Mouse (Mus musculus) G1E (cell line): ENCODE data around the gene Olfr982. TPM values are rescaled to one million over a fixed set of nuclear protein-coding genes. Genes with fewer than 3 reads are reported as not detected.

Experiments
- ATAC-seq: 2 replicates; pipeline ENCODE4 v1.8.0; 2016; ENCODE audit warnings: mild to moderate bottlenecking; ENCODE audit not compliant: insufficient number of reproducible peaks, poor library complexity, low FRiP score, severe bottlenecking; ENCODE audit errors: extremely low read depth
- DNase-seq: peaks from one replicate; pipeline ENCODE4 v3.0.0; 2012; ENCODE audit warnings: low spot score
- H3K27me3 ChIP-seq: 2 replicates; pipeline ENCODE4 v1.6.1; 2012; ENCODE audit warnings: mild to moderate bottlenecking, low read length, inconsistent platforms; ENCODE audit not compliant: insufficient read depth
- H3K36me3 ChIP-seq: replicated peaks from 2 replicates; pipeline ENCODE3; 2012; ENCODE audit warnings: mild to moderate bottlenecking, inconsistent platforms
- H3K4me1 ChIP-seq: 2 replicates; pipeline ENCODE4 v1.6.1; 2012; ENCODE audit warnings: low read depth, low read length, inconsistent platforms, mixed read lengths; ENCODE audit not compliant: insufficient read depth
- H3K4me3 ChIP-seq: 2 replicates; pipeline ENCODE4 v1.5.1; 2012; ENCODE audit warnings: low read depth, mild to moderate bottlenecking, inconsistent platforms, low read length, moderate library complexity, mixed read lengths
- H3K9me3 ChIP-seq: replicated peaks from 2 replicates; pipeline ENCODE4 v1.6.1; 2012; ENCODE audit warnings: inconsistent platforms
- CTCF ChIP-seq: IDR thresholded peaks from 2 replicates; pipeline ENCODE4 v1.5.1; 2012; ENCODE audit warnings: low read depth, low read length, inconsistent platforms, mixed read lengths
- GATA1 ChIP-seq: IDR thresholded peaks from 2 replicates; pipeline ENCODE4 v1.6.1; 2012; ENCODE audit warnings: borderline replicate concordance, low read length, inconsistent platforms, mixed read lengths
- GATA2 ChIP-seq: IDR thresholded peaks from 2 replicates; pipeline ENCODE4 v1.6.1; 2012; ENCODE audit warnings: low read depth, low read length, inconsistent platforms, borderline replicate concordance
- POLR2AphosphoS5 ChIP-seq: IDR thresholded peaks from 2 replicates; pipeline ENCODE4 v1.6.1; 2012; ENCODE audit warnings: low read depth, low read length, inconsistent platforms; ENCODE audit not compliant: insufficient replicate concordance
- TAL1 ChIP-seq: conservative IDR thresholded peaks from 2 replicates; pipeline ENCODE4 v1.6.1; 2012; ENCODE audit warnings: low read depth, low read length, inconsistent platforms, mixed read lengths
- polyA plus RNA-seq: library from polyadenylated mRNA; stranded (reverse); fragments of >175 nt; gene quantifications from 2 replicates; pipeline ENCODE4 v1.2.3, GENCODE M21; 2012
- total RNA-seq, 2 experiments: library from RNA; stranded (forward) in 1 of 2; stranded (reverse) in 1 of 2; fragments of 200-1000 nt in 1 of 2; fragments of >200 nt in 1 of 2; fragmentation: Nextera tagmentation in 1 of 2; gene quantifications; 2 replicates each; pipeline ENCODE4 v1.2.3; 2014 to 2017

The Olfr982 gene
- not detected in 2 replicates for total RNA-seq (2014; fragmentation: Nextera tagmentation)
- total RNA-seq (2017) = under 0.01 and 0.11 TPM in 2 replicates
- polyA plus RNA-seq = not detected in 2 replicates

DNA sequence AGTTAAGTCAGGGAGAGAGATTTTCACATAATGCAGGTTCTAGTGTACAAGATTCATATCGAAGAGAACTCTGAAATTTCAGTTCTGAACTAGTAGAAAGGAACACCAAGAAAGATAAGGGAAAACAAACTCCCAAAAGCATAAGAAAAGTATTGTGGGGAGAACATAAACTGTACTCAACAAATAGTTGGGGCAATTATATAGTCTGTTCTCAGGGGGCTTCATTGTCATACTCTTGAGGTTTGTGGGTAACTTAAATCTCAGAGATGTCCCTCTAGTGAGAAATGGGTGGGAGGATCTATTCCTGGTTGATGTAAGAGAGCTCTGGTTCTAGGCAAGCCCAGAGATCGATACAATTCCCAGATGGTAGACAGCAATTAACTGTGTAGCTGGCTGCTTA lies at the start of gene Olfr982:
Olfr982 (plus strand) TSS at position 301 of the 400 bp plus-strand sequence.
- DNase-seq (no peak), ATAC-seq (no peak)
- Histone ChIP-seq H3K4me3 (no peak within 1 kb of the TSS), H3K4me1 (no peaks in the 10 kb centered on the region), H3K27me3 (no peaks in the 10 kb centered on the region), H3K9me3 (peaks cover 9% of the 10 kb centered on the region), H3K36me3 (no peaks in the 10 kb centered on the region)
- no peak for TF ChIP-seq GATA2
- no peak for TF ChIP-seq CTCF
- no peak for TF ChIP-seq POLR2AphosphoS5
- TF ChIP-seq TAL1 = no peak
- no peak for TF ChIP-seq GATA1

DNA sequence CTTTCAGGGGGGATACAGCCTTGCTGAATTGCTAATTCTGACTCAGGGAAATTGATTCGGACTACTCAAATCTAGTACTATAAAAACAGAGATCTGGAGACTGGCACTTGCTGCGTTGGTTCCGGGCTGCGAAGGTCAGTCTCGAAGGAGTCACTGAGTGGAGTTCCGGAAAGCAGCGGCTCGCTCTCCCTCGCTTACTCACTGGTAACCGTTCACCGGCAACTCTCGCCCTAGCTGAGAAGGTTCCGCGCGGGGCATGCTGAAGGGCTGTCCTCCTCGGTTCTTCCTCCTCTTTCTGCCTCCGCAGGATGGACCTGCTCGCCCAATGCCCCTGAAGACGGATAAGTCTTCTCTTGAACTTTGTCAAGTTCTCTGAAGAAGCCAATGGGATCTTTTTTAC lies 23.5 kb upstream of the Olfr982 start:
- H3K4me3 ChIP-seq = no peak overlapping the region
- H3K27me3 ChIP-seq = no peaks in the 10 kb centered on the region
- no peaks in the 10 kb centered on the region for H3K4me1 ChIP-seq
- DNase-seq = no peak
- no peak for ATAC-seq
- H3K36me3 ChIP-seq = no peaks in the 10 kb centered on the region
- no peak for TF ChIP-seq GATA2
- TF ChIP-seq CTCF = no peak
- TF ChIP-seq GATA1 = no peak
- no peak for TF ChIP-seq POLR2AphosphoS5
- no peaks in the 10 kb centered on the region for H3K9me3 ChIP-seq

DNA sequence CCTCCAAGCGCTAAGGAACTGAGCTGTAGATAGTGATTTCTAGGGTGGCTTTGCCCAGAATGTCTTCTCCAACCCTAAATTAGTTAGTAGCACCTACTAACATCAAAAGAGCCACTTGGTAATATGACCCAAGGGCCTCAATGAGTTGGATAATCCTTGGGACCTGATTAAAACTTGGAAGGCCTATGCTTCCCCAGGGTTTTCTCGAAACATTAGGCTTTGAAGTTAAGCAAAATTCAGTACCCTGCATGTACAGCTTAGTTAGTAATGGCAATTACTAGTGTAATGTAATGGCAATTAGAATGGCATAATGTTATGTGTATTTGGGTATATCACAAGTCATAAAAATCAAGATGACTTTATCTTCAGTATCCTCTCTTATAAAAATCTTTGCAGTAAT lies 19.9 kb downstream of the Olfr982 start, which contains the start of gene Olfr983:
Olfr983 (minus strand) TSS at position 101 of the 400 bp plus-strand sequence.
- TF ChIP-seq GATA1 = no peak
- TF ChIP-seq POLR2AphosphoS5 = no peak
- Histone ChIP-seq H3K36me3 (no peaks in the 10 kb centered on the region), H3K4me3 (no peak within 1 kb of the TSS), H3K4me1 (no peaks in the 10 kb centered on the region), H3K9me3 (no peaks in the 10 kb centered on the region), H3K27me3 (no peaks in the 10 kb centered on the region)
- DNase-seq (no peak), ATAC-seq (no peak)

DNA sequence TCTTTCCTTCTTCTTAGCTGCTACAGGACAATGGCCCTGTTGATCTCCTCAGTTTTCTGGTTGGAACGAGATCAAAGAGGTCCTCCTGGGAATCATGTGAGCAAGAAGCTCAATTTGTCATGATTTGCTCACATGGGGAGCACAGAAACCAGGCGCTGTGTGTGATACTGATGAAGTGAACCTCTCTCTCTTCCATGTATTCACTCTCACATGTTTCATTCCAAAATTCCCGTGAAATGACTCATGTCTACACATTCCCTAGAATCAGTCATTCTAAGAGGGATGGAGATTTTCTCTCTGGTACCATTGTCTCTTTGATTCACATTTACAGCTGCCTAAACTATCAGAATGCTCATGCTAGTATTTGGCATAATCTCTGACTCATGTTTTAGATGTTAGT lies 21.1 kb downstream of the Olfr982 start:
- Histone ChIP-seq H3K9me3 (no peaks in the 10 kb centered on the region), H3K27me3 (no peaks in the 10 kb centered on the region), H3K4me1 (no peaks in the 10 kb centered on the region), H3K4me3 (no peak overlapping the region), H3K36me3 (no peaks in the 10 kb centered on the region)
- no peak for DNase-seq
- TF ChIP-seq POLR2AphosphoS5 (no peak), GATA2 (no peak), TAL1 (no peak), CTCF (no peak), GATA1 (no peak)
- ATAC-seq = no peak

DNA sequence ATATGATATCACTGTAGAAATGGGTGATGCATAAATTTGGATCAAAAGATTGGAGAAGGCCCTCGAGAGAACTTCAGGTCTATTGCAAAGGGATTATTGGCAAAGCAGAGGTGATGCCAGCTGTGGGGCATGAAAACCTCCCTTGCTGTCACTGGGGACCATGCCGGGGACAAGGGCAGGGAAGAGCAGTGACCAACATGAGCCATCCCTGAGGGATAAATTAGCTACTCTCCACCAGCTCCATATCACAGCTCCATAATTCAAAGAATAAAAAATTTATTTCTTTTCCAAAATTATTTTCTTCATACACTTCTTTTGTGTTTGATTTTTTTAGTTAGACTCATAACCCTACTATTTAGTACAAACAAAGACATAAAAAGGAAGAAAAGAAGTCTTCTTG lies 40.5 kb downstream of the Olfr982 start, which contains the start of gene Olfr984:
Olfr984 (minus strand) TSS at position 101 of the 400 bp plus-strand sequence.
- DNase-seq = no peak
- Histone ChIP-seq H3K27me3 (peaks cover 2% of the 10 kb centered on the region; the same call in 1 of the 2 replicates), H3K9me3 (peaks cover 3% of the 10 kb centered on the region; the same call in 1 of the 2 replicates), H3K4me3 (no peak within 1 kb of the TSS), H3K4me1 (no peaks in the 10 kb centered on the region), H3K36me3 (no peaks in the 10 kb centered on the region)
- no peak for TF ChIP-seq GATA1
- ATAC-seq = no peak

DNA sequence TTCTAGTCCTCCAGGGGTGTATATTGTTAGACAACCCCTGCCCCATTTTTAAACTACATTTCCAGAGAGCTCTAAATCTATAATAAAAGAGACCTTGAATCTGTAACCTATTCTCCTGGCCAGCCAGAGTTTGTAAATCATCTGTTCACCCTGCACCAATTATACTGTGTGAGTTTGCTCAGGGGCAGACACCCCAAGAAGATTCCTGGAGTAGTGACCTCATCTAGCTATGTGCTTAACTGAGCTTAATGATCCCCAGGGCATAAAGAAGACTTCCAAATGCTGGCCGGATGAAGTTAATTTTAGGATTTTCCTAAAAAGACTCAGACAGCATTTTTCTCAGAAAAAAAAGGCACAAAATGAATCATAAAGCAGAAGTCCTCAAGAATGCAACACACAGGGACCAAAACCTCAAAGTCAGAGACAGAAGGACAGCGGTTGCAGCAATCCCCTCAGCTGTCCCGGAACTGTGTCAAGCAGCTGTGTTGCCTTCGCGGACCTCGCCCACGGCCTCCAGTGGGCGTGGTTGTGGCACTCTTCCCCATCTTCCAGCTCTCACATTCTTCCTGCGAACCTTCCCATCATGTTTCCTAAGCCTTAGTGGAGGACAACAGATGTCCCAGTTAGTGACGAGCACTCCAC lies 43.1 kb downstream of the Olfr982 start:
- Histone ChIP-seq H3K4me1 (no peaks in the 10 kb centered on the region), H3K36me3 (no peaks in the 10 kb centered on the region), H3K27me3 (peaks cover 2% of the 10 kb centered on the region; the same call in 1 of the 2 replicates), H3K9me3 (peaks cover 3% of the 10 kb centered on the region; the same call in 1 of the 2 replicates), H3K4me3 (no peak overlapping the region)
- DNase-seq (no peak), ATAC-seq (no peak)
- no peak for TF ChIP-seq CTCF
- no peak for TF ChIP-seq GATA1
- TF ChIP-seq GATA2 = no peak
- no peak for TF ChIP-seq POLR2AphosphoS5
- no peak for TF ChIP-seq TAL1

DNA sequence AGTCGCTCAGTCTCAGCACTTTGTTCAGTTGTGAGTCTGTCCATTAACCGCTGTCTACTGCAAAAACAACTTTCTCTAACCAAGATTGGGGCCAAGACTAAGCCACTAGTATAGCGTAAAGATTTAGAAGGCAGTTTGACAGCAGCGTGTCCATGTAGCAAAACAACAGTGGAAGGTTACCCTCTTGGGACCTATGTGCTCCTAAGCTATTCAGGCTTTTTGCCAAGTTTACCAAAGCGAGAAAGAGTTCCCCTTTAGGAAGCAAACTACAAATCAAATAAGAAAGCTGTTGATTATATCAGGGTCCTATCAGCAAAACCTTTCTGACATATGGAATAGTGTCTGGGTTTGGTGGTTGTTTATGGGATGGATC lies 43.6 kb downstream of the Olfr982 start:
- H3K36me3 ChIP-seq = no peaks in the 10 kb centered on the region
- no peaks in the 10 kb centered on the region for H3K4me1 ChIP-seq
- H3K9me3 ChIP-seq = peaks cover 3% of the 10 kb centered on the region; the same call in 1 of the 2 replicates
- DNase-seq = no peak
- no peak for TF ChIP-seq GATA1
- peaks cover 2% of the 10 kb centered on the region; the same call in 1 of the 2 replicates for H3K27me3 ChIP-seq
- no peak for ATAC-seq
- no peak overlapping the region for H3K4me3 ChIP-seq

Other genes starting within 250 kb of the Olfr982 start
- gene Olfr971, start 237.0 kb upstream of the Olfr982 start, total RNA-seq (2014; fragmentation: Nextera tagmentation) = not detected in 2 replicates
- gene Olfr971, start 237.0 kb upstream of the Olfr982 start, total RNA-seq (2017) = not detected in 2 replicates
- gene Olfr971, start 237.0 kb upstream of the Olfr982 start, polyA plus RNA-seq = not detected in 2 replicates
- gene Olfr972, start 207.4 kb upstream of the Olfr982 start, total RNA-seq (2014; fragmentation: Nextera tagmentation) = not detected in 2 replicates
- gene Olfr972, start 207.4 kb upstream of the Olfr982 start, total RNA-seq (2017) = 0.44 TPM in 1 of 2 replicates, not detected in the other
- gene Olfr972, start 207.4 kb upstream of the Olfr982 start, polyA plus RNA-seq = not detected in 2 replicates
- gene Olfr229, start 166.5 kb upstream of the Olfr982 start, total RNA-seq (2014; fragmentation: Nextera tagmentation) = not detected in 2 replicates
- 0.16 TPM in 1 of 2 replicates, not detected in the other for gene Olfr229, start 166.5 kb upstream of the Olfr982 start, total RNA-seq (2017)
- not detected in 2 replicates for gene Olfr229, start 166.5 kb upstream of the Olfr982 start, polyA plus RNA-seq
- gene Olfr974, start 136.3 kb upstream of the Olfr982 start, total RNA-seq (2014; fragmentation: Nextera tagmentation) = not detected in 2 replicates
- gene Olfr974, start 136.3 kb upstream of the Olfr982 start, total RNA-seq (2017) = not detected in 2 replicates
- not detected in 2 replicates for gene Olfr974, start 136.3 kb upstream of the Olfr982 start, polyA plus RNA-seq
- 0.38 TPM in 1 of 2 replicates, not detected in the other for gene Olfr975, start 121.8 kb upstream of the Olfr982 start, total RNA-seq (2014; fragmentation: Nextera tagmentation)
- 0.22 and 0.29 TPM in 2 replicates for gene Olfr975, start 121.8 kb upstream of the Olfr982 start, total RNA-seq (2017)
- gene Olfr975, start 121.8 kb upstream of the Olfr982 start, polyA plus RNA-seq = not detected in 2 replicates
- not detected in 2 replicates for gene Olfr976, start 112.7 kb upstream of the Olfr982 start, total RNA-seq (2014; fragmentation: Nextera tagmentation)
- not detected in 2 replicates for gene Olfr976, start 112.7 kb upstream of the Olfr982 start, total RNA-seq (2017)
- gene Olfr976, start 112.7 kb upstream of the Olfr982 start, polyA plus RNA-seq = not detected in 2 replicates
- not detected in 2 replicates for gene Olfr978, start 81.7 kb upstream of the Olfr982 start, total RNA-seq (2014; fragmentation: Nextera tagmentation)
- 0.05 and 0.23 TPM in 2 replicates for gene Olfr978, start 81.7 kb upstream of the Olfr982 start, total RNA-seq (2017)
- not detected in 2 replicates for gene Olfr978, start 81.7 kb upstream of the Olfr982 start, polyA plus RNA-seq
- gene Olfr979, start 70.4 kb upstream of the Olfr982 start, total RNA-seq (2014; fragmentation: Nextera tagmentation) = not detected in 2 replicates
- gene Olfr979, start 70.4 kb upstream of the Olfr982 start, total RNA-seq (2017) = 0.16 TPM in 1 of 2 replicates, not detected in the other
- gene Olfr979, start 70.4 kb upstream of the Olfr982 start, polyA plus RNA-seq = not detected in 2 replicates
- not detected in 2 replicates for gene Olfr980, start 64.2 kb upstream of the Olfr982 start, total RNA-seq (2014; fragmentation: Nextera tagmentation)
- 0.06 and 0.22 TPM in 2 replicates for gene Olfr980, start 64.2 kb upstream of the Olfr982 start, total RNA-seq (2017)
- not detected in 2 replicates for gene Olfr980, start 64.2 kb upstream of the Olfr982 start, polyA plus RNA-seq
- gene Olfr981, start 52.4 kb upstream of the Olfr982 start, total RNA-seq (2014; fragmentation: Nextera tagmentation) = not detected in 2 replicates
- gene Olfr981, start 52.4 kb upstream of the Olfr982 start, total RNA-seq (2017) = 0.17 and 0.27 TPM in 2 replicates
- gene Olfr981, start 52.4 kb upstream of the Olfr982 start, polyA plus RNA-seq = not detected in 2 replicates
- not detected in 2 replicates for gene Olfr983, start 19.8 kb downstream of the Olfr982 start, total RNA-seq (2014; fragmentation: Nextera tagmentation)
- gene Olfr983, start 19.8 kb downstream of the Olfr982 start, total RNA-seq (2017) = 0.05 TPM in 1 of 2 replicates, not detected in the other
- not detected in 2 replicates for gene Olfr983, start 19.8 kb downstream of the Olfr982 start, polyA plus RNA-seq
- gene Olfr984, start 40.4 kb downstream of the Olfr982 start, total RNA-seq (2014; fragmentation: Nextera tagmentation) = not detected in 2 replicates
- gene Olfr984, start 40.4 kb downstream of the Olfr982 start, total RNA-seq (2017) = 0.11 and 0.23 TPM in 2 replicates
- gene Olfr984, start 40.4 kb downstream of the Olfr982 start, polyA plus RNA-seq = not detected in 2 replicates
- not detected in 2 replicates for gene Olfr985, start 56.4 kb downstream of the Olfr982 start, total RNA-seq (2014; fragmentation: Nextera tagmentation)
- gene Olfr985, start 56.4 kb downstream of the Olfr982 start, total RNA-seq (2017) = not detected in 2 replicates
- not detected in 2 replicates for gene Olfr985, start 56.4 kb downstream of the Olfr982 start, polyA plus RNA-seq
- gene Tmem225, start 74.3 kb downstream of the Olfr982 start, total RNA-seq (2014; fragmentation: Nextera tagmentation) = not detected in 2 replicates
- 0.11 and 0.12 TPM in 2 replicates for gene Tmem225, start 74.3 kb downstream of the Olfr982 start, total RNA-seq (2017)
- gene Tmem225, start 74.3 kb downstream of the Olfr982 start, polyA plus RNA-seq = not detected in 2 replicates
- gene Olfr986, start 107.1 kb downstream of the Olfr982 start, total RNA-seq (2014; fragmentation: Nextera tagmentation) = not detected in 2 replicates
- gene Olfr986, start 107.1 kb downstream of the Olfr982 start, total RNA-seq (2017) = 0.27 TPM in 1 of 2 replicates, not detected in the other
- gene Olfr986, start 107.1 kb downstream of the Olfr982 start, polyA plus RNA-seq = not detected in 2 replicates
- gene Zfp202, start 118.5 kb downstream of the Olfr982 start, total RNA-seq (2014; fragmentation: Nextera tagmentation) = 1.7 and 2.9 TPM in 2 replicates
- gene Zfp202, start 118.5 kb downstream of the Olfr982 start, total RNA-seq (2017) = 1.8 and 1.9 TPM in 2 replicates
- gene Zfp202, start 118.5 kb downstream of the Olfr982 start, polyA plus RNA-seq = 0.67 and 0.85 TPM in 2 replicates
- gene Scn3b, start 195.4 kb downstream of the Olfr982 start, total RNA-seq (2014; fragmentation: Nextera tagmentation) = not detected in 2 replicates
- 0.05 and 0.06 TPM in 2 replicates for gene Scn3b, start 195.4 kb downstream of the Olfr982 start, total RNA-seq (2017)
- not detected in 2 replicates for gene Scn3b, start 195.4 kb downstream of the Olfr982 start, polyA plus RNA-seq